Mouse (Mus musculus) neural tube, embryonic 11.5 days (tissue): Measurements from ENCODE around the gene Ptger4. TPM values are rescaled to one million over a fixed set of nuclear protein-coding genes. Genes with fewer than 3 reads are reported as not detected.

Source experiments
- ATAC-seq: fragments of 200-750 bp; cut with Nextera tagmentation; 2 replicates; pipeline ENCODE4 v1.8.0; 2017; ENCODE audit warnings: moderate number of reproducible peaks, mild to moderate bottlenecking, moderate TSS enrichment, moderate library complexity; ENCODE audit not compliant: insufficient read depth, low FRiP score, low TSS enrichment
- DNase-seq: peaks from one replicate; pipeline ENCODE4 v3.0.0-alpha.2; 2015; ENCODE audit warnings: low spot score
- H3K27ac ChIP-seq: fragments of 300-500 bp; sonication (generic); 2 replicates; pipeline ENCODE4 v1.5.1; 2014; ENCODE audit warnings: low read depth, mild to moderate bottlenecking, low read length
- H3K27me3 ChIP-seq: fragments of 300-500 bp; sonication (generic); 2 replicates; pipeline ENCODE4 v1.6.1; 2014; ENCODE audit warnings: mild to moderate bottlenecking, low read length, mixed read lengths; ENCODE audit not compliant: control insufficient read depth, insufficient read depth
- H3K36me3 ChIP-seq: fragments of 300-500 bp; sonication (generic); 2 replicates; pipeline ENCODE4 v1.6.1; 2014; ENCODE audit warnings: mild to moderate bottlenecking, low read length, moderate library complexity, mixed read lengths; ENCODE audit not compliant: control insufficient read depth, insufficient read depth
- H3K4me1 ChIP-seq: fragments of 300-500 bp; sonication (generic); 2 replicates; pipeline ENCODE4 v1.6.1; 2014; ENCODE audit warnings: low read length, mixed read lengths; ENCODE audit not compliant: control insufficient read depth, insufficient read depth
- H3K4me2 ChIP-seq: fragments of 300-500 bp; sonication (generic); 2 replicates; pipeline ENCODE4 v1.6.1; 2014; ENCODE audit warnings: low read depth, mild to moderate bottlenecking, moderate library complexity
- H3K4me3 ChIP-seq: fragments of 300-500 bp; sonication (generic); 2 replicates; pipeline ENCODE4 v1.5.1; 2014; ENCODE audit warnings: low read depth, low read length
- H3K9ac ChIP-seq: fragments of 300-500 bp; sonication (generic); 2 replicates; pipeline ENCODE4 v1.6.1; 2014; ENCODE audit warnings: mild to moderate bottlenecking, low read length
- H3K9me3 ChIP-seq: fragments of 300-500 bp; sonication (generic); 2 replicates; pipeline ENCODE4 v1.6.1; 2016; ENCODE audit warnings: low read length; ENCODE audit not compliant: control insufficient read depth
- WGBS: fragments of 180-500 bp; shearing (Covaris S2); extraction: QIAGEN DNeasy Blood & Tissue Kit; methylation state at CpG from one replicate; pipeline ENCODE4 v1.1.7; 2014; 5-methylcytosine and 5-hydroxymethylcytosine counted together
- polyA plus RNA-seq: library from polyadenylated mRNA; unstranded; fragments of >200 nt; fragmentation: Nextera tagmentation; extraction: Ambion mirVana; gene quantifications from 2 replicates; pipeline ENCODE4 v1.2.1, GENCODE M21; 2014

Ptger4 gene
- polyA plus RNA-seq = 1.3 and 1.4 TPM in 2 replicates

GRCm38 (mm10) chr15:5243959-5244905, at the start of gene Ptger4:
TSS of gene Ptger4 (minus strand) at chr15:5244187.
- peak; percentile 90 for DNase-seq
- H3K9ac ChIP-seq = no peak within 1 kb of the TSS
- no peak within 1 kb of the TSS for H3K27ac ChIP-seq

GRCm38 (mm10) chr15:5288412-5288811, 44.4 kb upstream of the Ptger4 start:
- WGBS = 92% methylated on average over 8 of the region's 8 CpGs
- no peaks in the 10 kb centered on the region for H3K4me1 ChIP-seq
- H3K27ac ChIP-seq = no peak overlapping the region
- ATAC-seq = no peak
- no peak for DNase-seq
- no peak overlapping the region for H3K9ac ChIP-seq
- no peak overlapping the region for H3K4me2 ChIP-seq
- H3K4me3 ChIP-seq = no peak overlapping the region
- no peaks in the 10 kb centered on the region for H3K27me3 ChIP-seq
- H3K9me3 ChIP-seq = no peaks in the 10 kb centered on the region
- no peaks in the 10 kb centered on the region for H3K36me3 ChIP-seq

More at GRCm38 (mm10) chr15:5243959-5244905, at the start of gene Ptger4:
- H3K4me3 ChIP-seq = peak within 1 kb of the TSS; percentile 48
- peaks cover 13% of the 10 kb centered on the region for H3K4me1 ChIP-seq
- H3K4me2 ChIP-seq = peak within 1 kb of the TSS; percentile 96
- no peaks in the 10 kb centered on the region for H3K36me3 ChIP-seq
- peak; percentile 97 for ATAC-seq
- no peaks in the 10 kb centered on the region for H3K9me3 ChIP-seq
- WGBS = under 1% methylated on average over 60 of the region's 61 CpGs
- peaks cover 34% of the 10 kb centered on the region for H3K27me3 ChIP-seq

- no peaks in the 10 kb centered on the region for H3K9me3 ChIP-seq
- no peak overlapping the region for H3K27ac ChIP-seq
- no peak overlapping the region for H3K9ac ChIP-seq
- DNase-seq = no peak
- no peaks in the 10 kb centered on the region for H3K27me3 ChIP-seq
- no peaks in the 10 kb centered on the region for H3K4me1 ChIP-seq
- H3K36me3 ChIP-seq = no peaks in the 10 kb centered on the region
- WGBS = 84% methylated on average over 5 of the region's 5 CpGs
- ATAC-seq = no peak
- no peak overlapping the region for H3K4me3 ChIP-seq
- no peak overlapping the region for H3K4me2 ChIP-seq
Measured at GRCm38 (mm10) chr15:5287072-5287471, 43.1 kb upstream of the Ptger4 start.

GRCm38 (mm10) chr15:5281316-5281715, 37.3 kb upstream of the Ptger4 start:
- no peak for ATAC-seq
- H3K9ac ChIP-seq = no peak overlapping the region
- H3K27ac ChIP-seq = no peak overlapping the region
- H3K4me1 ChIP-seq = no peaks in the 10 kb centered on the region
- no peaks in the 10 kb centered on the region for H3K27me3 ChIP-seq
- H3K4me2 ChIP-seq = no peak overlapping the region
- no peak overlapping the region for H3K4me3 ChIP-seq
- WGBS = 90% methylated on average over 2 of the region's 2 CpGs
- DNase-seq = no peak
- H3K36me3 ChIP-seq = no peaks in the 10 kb centered on the region
- no peaks in the 10 kb centered on the region for H3K9me3 ChIP-seq

GRCm38 (mm10) chr15:5279831-5280230, 35.8 kb upstream of the Ptger4 start:
- Histone ChIP-seq H3K27me3 (no peaks in the 10 kb centered on the region), H3K9me3 (no peaks in the 10 kb centered on the region), H3K36me3 (no peaks in the 10 kb centered on the region), H3K4me3 (no peak overlapping the region), H3K4me1 (no peaks in the 10 kb centered on the region), H3K27ac (no peak overlapping the region), H3K9ac (no peak overlapping the region), H3K4me2 (no peak overlapping the region)
- no peak for ATAC-seq
- no peak for DNase-seq
- WGBS = 78% methylated on average over 4 of the region's 4 CpGs

- Histone ChIP-seq H3K4me3 (no peak overlapping the region), H3K27me3 (no peaks in the 10 kb centered on the region), H3K9me3 (no peaks in the 10 kb centered on the region), H3K4me1 (no peaks in the 10 kb centered on the region), H3K4me2 (no peak overlapping the region), H3K27ac (no peak overlapping the region), H3K9ac (no peak overlapping the region), H3K36me3 (no peaks in the 10 kb centered on the region)
- DNase-seq = no peak
- ATAC-seq = no peak
Measured at GRCm38 (mm10) chr15:5278525-5278924, 34.5 kb upstream of the Ptger4 start.

GRCm38 (mm10) chr15:5273981-5274380, 30.0 kb upstream of the Ptger4 start:
- Histone ChIP-seq H3K36me3 (no peaks in the 10 kb centered on the region), H3K4me1 (no peaks in the 10 kb centered on the region), H3K9me3 (no peaks in the 10 kb centered on the region), H3K27ac (no peak overlapping the region), H3K9ac (no peak overlapping the region), H3K27me3 (no peaks in the 10 kb centered on the region), H3K4me3 (no peak overlapping the region), H3K4me2 (no peak overlapping the region)
- WGBS = 94% methylated on average over 1 of the region's 1 CpGs
- ATAC-seq = no peak
- DNase-seq = no peak

- H3K4me2 ChIP-seq = no peak overlapping the region
Measured at GRCm38 (mm10) chr15:5266095-5266494, 22.1 kb upstream of the Ptger4 start.

More at GRCm38 (mm10) chr15:5266095-5266494, 22.1 kb upstream of the Ptger4 start:
- Histone ChIP-seq H3K27me3 (no peaks in the 10 kb centered on the region), H3K9me3 (no peaks in the 10 kb centered on the region), H3K4me3 (no peak overlapping the region), H3K9ac (no peak overlapping the region), H3K27ac (no peak overlapping the region), H3K4me1 (no peaks in the 10 kb centered on the region), H3K36me3 (no peaks in the 10 kb centered on the region)
- ATAC-seq (no peak), DNase-seq (no peak)
- WGBS = 91% methylated on average over 3 of the region's 3 CpGs
